Mouse (Mus musculus): ENCODE results near the gene Prex1.

DNA sequence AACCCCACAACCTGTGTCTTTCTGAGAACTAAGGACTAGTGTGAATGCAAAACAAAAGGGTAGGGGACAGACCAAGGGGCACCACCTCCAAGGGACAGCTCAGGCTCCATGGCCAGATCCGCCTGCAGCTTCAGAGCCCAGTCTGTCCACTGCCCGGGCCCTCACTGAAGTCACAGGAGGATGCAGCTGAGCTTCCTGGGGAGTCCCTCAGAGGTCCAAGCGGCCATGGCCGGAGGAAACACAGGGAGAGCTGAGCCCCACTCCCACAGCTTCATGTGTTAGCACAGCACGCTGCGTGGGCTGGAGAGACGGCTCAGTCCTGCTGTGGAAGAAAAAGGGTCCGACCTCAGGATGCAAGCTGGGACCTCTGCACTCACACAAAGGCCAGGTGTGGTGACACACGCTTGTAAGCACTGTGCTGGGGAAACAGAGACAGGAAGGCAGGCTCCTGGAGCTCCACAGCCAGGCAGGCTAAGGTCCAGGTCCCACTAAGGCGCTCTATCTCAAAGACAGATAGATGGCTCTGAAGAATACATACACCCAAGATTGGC, 81.9 kb downstream of the Prex1 start:
- no peak for TF ChIP-seq POLR2A (IDR thresholded peaks at IDR 0.05; ENCODE audit: low read depth, low read length)
- TF ChIP-seq CTCF (IDR thresholded peaks at IDR 0.05; ENCODE audit: extremely low read depth, insufficient read length, insufficient replicate concordance, low read depth, low read length), result no peak

Measured in small intestine, adult 2 months (tissue).